Mouse (Mus musculus) liver, adult 2 months (tissue): ENCODE results near the gene Camk2g.

Experiments
- CTCF ChIP-seq: fragments of 200-500 bp; IDR thresholded peaks from 2 replicates; pipeline ENCODE4 v1.5.1; 2011; ENCODE audit warnings: low read depth, low read length, control low read depth
- POLR2A ChIP-seq: fragments of 200-500 bp; IDR thresholded peaks from 2 replicates; pipeline ENCODE4 v1.6.1; 2011; ENCODE audit warnings: low read length, control low read depth; ENCODE audit not compliant: insufficient read depth; ENCODE audit errors: extremely low read depth

DNA sequence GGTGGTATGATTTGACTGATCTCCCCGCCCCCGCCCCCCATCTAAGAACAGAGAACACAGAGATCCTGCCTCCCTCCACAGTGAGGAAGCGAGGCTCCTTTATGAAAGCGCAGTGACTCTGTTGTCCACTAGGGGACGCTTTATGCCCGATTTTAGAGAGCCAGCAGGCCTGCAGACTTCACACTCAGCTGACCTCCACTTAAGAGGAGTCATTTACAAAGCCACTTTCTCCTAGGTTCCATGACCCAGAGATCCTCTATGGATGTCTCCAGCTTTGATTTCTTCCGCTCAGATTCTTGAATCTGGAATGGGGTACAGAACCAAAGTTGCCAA, 9.7 kb upstream of the Camk2g start:
- peak; percentile 90 for TF ChIP-seq CTCF
- no peak for TF ChIP-seq POLR2A
